Mouse (Mus musculus): ENCODE measurements around the gene Cacng5.
A peak's percentile ranks its signal among the peaks of the same experiment; 100 is the strongest.

Gene Cacng5

DNA sequence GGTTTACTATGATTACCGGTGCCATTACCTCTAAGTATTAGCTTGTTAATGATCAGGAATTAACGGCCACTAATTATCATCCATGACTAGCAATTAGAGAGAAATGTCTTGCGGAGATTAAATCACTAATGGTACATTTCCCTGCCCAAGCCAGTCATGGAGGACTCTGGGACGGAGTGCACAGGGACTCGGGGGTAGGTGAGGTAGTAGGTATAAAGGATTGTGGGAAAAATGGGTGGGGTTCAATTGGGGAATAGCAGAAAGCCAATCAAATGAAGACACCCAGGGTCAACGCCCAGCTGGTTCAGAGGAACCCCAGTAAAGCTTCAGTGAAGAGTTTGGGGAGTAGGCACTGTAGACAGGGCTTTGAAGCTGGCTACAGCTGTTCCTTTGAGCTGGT lies 27.5 kb downstream of the Cacng5 start:
- no peak for DNase-seq (ENCODE audit: low spot score in 2 of 2)

DNA sequence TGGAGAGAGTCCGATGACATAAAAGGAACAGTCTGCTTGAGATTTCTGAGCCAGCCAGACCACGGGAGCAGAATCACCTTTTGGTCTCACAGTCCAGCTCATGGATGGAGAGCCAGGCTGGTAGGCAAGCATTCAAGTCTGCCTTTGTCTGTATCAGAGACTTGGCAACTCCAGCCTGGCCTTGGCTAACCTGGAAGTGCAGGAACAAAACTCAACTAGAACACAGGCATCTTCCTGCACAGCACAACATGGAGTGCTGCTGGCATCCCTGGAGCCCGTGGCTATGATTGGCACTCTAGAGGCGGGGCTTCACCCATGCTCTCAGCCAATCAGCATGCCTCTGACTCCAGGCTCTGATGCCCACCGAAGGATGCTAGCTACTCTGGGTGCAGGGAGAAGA lies 38.0 kb downstream of the Cacng5 start:
- no peak for DNase-seq (ENCODE audit: low spot score in 2 of 2)

DNA sequence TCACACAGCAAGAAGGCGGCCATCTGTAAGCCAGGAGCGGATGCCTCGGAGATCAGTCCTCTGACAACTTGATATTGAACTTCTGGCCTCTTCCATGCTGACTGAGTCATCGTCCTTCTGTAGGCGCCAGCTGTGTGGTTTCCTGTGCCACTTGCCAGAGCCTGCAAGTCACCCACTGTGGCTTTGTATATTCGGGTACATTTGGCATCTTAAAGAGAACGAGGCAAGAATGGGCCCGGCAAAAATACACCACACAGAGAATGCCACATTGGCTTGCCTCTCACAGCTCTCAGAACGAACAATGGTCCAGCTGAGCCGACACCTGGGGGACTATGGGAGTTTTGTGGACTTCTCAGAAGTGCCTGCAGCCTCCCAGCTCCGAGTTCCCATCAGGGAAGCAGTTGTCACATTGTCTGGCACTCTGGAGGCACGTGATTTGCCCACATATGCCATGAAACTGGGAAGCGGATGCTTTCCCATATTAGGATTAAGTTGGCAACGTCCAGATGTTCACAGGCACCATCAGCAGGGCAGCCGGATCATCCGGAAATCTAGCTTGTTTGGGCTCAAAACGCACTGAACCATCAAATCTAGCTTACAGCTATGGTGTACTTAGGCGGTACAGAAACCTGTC lies 38.9 kb downstream of the Cacng5 start:
- DNase-seq (ENCODE audit: low spot score in 2 of 2) = no peak

DNA sequence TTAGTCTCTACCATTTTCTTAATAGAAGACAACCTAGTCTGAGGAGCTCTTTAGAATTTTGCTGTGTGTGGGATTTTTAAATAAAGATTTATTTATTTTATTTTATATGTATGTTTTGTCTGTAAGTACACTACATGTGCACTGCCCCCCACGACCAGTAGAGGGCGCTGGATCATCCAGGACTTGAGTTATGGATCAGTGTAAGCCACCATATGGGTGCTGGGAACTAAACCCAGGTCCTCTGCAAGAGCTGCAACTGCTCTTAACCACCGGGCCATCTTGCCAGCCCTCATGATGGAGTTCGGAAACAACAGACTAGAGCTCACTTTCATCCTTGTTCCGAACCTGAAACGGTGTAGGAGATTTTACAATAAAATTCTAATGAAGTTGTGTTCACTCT lies 42.1 kb downstream of the Cacng5 start:
- DNase-seq (ENCODE audit: low spot score in 2 of 2) = no peak

DNA sequence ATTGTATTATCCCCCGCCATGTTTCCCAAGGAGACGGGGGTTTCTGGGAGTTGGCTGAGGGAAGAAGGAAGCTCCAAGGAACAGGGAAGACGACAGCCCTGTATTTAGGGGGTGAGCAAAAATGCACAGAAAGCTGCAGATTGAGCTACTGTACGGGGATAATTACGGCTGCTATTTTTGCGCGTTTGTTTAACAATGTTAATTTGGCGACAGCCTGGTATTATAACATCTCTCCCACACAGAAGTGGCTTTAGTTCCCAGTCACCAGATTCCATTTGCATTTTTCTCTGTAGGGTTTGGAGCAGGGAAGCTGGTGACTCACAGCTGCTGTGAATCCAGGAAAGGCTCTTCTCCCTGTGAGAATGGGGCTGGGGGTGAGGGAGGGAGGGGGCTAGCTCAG lies 47.3 kb downstream of the Cacng5 start:
- DNase-seq (ENCODE audit: low spot score in 2 of 2) = no peak

DNA sequence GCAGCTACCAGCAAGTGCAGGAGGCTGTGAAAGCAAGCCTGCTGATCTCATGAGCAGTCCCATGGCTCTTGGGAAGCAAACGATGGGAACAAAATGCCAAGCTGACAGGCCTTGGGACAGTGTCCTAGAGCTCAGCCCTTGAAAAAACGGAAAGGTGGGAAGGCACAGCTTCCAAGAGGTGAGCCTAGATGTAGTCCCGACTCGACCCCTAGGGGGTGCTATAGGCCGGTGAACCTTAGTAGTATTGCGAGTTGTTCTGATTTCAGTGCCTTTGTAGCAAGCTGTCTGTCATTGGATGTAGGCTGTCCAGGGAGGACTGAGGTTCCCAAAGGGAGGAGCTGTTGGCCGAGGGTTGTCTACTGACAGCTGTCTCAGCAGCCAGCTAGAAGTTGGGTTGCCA lies 49.7 kb downstream of the Cacng5 start:
- peak; percentile 46 to 80 for DNase-seq (ENCODE audit: low spot score in 2 of 2)

DNA sequence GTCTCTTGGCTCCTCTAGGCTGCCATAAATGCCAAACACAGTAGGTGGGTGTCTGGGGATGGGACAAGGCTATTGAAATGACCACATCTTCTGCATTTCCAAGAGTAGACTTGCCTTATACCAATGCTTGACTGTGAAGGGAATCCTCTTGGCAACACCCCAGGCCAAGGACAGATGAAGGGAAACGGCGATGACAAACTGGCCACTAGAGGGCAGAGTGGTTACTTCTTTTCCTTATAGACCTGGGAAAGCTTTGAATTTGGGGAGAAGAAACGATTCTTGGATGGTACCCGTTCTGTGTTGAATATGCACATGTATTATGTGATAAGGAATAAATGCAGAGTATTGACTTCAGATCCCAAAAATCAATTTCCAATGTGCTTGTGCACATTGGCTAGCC lies 50.8 kb downstream of the Cacng5 start:
- DNase-seq (ENCODE audit: low spot score in 2 of 2) = peak; percentile 25 to 66

DNA sequence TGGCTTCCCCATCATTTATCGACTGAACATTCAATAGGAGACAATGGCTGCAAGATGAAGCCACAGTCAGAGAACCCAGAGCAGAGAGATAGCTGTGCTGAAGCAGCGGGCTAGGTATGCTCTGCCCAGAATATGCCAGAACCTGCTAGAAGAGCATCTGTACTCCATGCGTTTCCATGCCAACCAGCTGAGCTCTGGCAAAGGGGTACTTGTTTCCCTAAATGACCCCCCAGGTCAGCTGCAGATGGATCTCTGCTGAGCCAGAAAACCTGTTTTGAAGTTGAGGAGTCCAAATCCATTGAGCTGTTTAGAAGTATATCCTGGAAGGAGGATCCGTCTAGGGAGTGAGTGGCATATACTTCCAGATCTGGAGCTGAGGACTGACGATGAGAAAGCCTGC lies 53.1 kb downstream of the Cacng5 start:
- DNase-seq (ENCODE audit: low spot score in 2 of 2) = no peak

DNA sequence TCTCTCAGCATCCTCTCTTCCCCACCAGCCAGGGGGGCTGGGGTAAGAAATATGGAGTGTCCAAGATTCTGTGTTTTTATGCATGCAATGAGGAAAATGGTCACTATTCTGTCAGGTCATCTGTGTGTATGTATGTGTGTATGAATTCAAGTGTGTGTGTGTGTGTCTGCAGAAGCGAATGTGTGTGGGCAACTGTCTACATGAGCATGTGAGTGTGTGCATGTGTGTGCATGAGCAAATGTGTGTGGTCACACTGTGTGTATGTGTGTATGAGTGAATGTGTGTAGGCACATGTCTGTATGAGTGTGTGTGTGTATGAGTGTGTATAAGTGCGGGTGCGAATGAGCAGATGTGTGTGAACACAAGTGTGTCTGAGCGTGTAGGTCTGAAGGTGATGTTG lies 55.0 kb downstream of the Cacng5 start:
- DNase-seq (ENCODE audit: low spot score in 2 of 2) = no peak

DNA sequence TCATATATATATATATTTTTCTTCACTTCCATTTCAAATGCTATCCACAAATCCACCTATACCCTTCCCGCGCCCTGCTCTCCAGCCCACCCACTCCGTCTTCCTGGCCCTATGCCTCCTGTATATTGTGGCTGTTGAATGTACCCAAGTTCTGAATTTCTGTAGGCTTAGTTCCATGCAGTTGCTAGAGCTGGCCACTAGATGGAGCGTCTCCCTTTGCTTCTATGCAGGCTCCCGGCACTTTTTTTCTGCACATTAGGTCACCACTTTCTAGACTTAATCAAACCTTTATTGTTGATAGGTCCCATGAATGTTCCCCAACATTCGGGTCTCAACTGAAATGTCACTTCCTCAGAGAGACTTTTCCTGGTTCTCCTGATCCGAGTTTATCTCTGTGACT lies 55.6 kb downstream of the Cacng5 start:
- no peak for DNase-seq (ENCODE audit: low spot score in 2 of 2)

DNA sequence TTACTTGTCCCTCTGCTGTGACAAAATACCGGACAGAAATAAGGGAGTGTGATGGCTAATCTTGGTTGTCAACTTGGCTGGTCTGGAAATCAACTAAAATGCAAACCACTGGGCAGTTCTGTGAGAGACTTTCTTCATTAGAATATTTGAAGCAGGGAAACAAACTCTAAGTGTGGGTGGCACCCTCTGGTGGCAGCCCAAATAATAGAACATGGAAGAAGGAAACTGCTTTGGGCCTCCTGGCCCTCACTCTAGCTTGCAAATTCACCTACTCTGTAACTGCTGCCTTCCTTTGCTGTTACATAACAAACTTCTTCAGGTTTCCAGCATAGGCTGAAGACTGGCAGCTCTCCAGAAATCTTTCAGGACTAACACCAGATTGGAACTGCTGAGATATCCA lies 61.8 kb downstream of the Cacng5 start:
- no peak for DNase-seq (ENCODE audit: low spot score in 2 of 2)

DNA sequence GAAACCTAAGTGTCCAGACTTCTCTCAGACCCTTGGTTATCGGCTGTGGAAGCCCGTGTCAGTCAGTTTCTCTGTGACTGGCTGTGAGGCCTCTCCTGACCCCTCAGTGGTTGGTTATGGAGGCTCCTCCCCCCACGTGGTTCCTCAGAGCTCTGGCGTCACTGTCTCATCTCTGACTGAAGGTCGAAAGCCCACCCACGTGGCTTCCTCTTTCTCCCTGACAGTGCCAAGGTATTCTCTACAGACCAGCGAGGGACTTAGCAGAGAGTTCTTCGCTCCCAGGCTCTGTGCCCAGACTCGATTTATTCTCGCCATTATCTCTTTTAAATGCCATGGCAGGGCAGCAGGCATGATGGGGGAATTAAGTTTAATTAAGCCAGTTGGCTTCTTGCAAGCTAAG lies 65.2 kb downstream of the Cacng5 start:
- DNase-seq (ENCODE audit: low spot score in 2 of 2) = no peak

DNA sequence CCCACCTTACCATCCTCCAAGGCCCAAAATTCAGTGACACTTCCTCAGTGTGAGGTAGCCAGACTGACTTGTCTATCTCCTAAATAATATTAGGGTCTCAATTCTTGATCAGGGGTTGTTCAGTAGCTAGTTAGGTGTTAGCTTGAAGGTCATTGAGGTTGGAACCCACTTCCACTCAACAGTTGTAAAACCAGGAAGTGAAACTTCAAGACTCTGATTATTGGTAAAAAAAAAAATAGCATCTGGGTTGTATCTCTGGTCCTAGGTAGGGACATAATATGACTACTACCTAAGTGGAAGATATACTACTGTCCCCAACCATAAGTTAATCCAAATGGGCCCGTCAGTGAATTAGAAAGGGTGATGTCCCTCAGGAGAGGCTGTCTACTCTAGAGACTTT lies 70.7 kb downstream of the Cacng5 start:
- no peak for DNase-seq (ENCODE audit: low spot score in 2 of 2)

DNA sequence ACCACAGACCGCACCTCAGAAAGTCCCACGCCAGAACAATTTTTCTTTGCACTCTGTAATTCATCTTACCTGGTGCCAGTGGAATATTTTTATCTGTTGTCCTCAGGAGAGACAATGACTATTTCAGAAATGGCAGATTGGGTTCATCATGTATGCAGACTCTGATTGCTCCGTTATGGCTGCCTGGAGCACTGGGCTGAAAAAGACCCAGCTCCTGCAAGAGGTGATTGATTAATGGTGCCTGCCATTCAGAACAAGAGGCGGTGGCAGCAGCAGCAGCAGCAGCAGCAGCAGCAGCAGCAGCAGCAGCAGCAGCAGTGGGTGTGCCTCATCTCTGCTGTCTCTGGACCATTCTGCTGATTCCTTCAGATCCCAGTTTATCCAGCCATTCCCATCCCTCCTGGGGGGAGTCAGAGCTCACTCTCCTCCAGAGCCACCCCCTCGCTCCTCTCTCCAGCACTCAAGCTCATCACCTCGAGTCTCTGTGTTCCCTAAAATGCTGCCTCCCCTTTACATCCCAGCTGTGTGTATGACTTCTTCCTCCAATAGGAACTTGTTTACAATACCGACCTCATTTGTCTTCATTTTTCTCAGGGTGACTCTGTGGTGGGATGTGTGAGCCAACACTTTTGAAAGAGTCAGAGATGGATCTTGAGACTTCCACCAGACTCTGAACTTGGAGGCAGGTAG lies 81.4 kb downstream of the Cacng5 start:
- no peak for DNase-seq (ENCODE audit: low spot score in 2 of 2)
